Mouse (Mus musculus) R1 (cell line): ENCODE measurements around the gene Cbx8.

Experiments
- DNase-seq: peaks from one replicate; pipeline ENCODE4 v3.0.0-alpha.2; 2018; ENCODE audit warnings: low read depth, low spot score

Gene Cbx8

DNA sequence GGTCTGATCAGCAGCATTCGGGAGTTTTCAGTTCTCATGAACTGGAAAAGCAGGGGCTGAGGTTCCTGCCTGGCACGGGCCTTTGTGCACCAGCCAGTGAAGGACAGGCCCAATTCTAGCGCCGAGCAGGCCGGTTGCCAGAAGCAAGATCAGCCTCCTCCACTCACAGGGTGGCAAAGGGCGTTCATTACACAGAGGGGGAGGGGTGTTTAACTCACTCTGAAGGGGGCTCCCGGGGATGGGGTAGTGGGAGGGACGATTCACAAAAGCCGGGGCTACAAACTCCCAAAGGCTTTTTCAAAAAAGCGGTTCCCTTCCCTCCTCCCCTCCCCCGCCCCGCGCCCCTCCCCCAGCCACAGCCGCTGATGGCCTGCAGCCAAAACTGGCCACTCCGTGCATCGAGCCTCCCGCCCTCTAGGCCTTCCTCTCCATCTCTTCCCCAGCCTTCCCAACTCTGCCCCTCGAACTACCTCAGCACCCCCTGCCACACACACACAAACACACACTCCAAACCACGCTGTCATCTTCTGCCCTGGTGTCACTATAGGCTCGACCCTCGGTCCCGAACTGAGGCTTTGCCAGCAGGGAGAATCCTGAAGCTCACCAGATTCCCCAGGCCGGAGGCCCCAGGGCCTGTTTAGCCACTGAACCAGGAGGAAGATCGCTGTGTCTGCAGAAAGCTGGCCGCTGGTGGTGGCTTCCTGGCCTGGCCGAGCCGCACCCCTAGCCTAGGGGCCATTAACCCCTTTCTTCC is 38.1 kb upstream of the Cbx8 start:
- DNase-seq = no peak

- DNase-seq = no peak
Measured at GRCm38 (mm10) chr11:119077755-119078154, 37.0 kb upstream of the Cbx8 start.

DNA sequence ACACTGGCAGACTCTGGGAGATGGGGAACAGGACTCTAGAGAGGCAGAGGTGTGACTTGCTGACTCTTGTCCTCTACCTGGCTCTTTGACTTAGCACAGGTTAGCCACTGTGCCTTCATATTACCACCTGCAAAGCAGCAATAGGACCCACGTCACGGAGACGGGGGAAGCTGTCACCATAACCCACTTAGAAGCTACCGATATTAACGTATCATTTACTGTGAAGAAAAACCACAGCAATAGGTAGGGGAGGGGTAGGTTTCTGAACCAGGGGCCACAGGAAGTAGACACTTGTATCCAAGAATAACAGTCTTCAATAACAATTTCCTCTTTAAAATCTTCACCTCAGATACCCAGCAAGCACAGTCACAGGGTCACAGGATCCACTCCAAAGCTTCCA is 35.0 kb upstream of the Cbx8 start:
- no peak for DNase-seq

DNA sequence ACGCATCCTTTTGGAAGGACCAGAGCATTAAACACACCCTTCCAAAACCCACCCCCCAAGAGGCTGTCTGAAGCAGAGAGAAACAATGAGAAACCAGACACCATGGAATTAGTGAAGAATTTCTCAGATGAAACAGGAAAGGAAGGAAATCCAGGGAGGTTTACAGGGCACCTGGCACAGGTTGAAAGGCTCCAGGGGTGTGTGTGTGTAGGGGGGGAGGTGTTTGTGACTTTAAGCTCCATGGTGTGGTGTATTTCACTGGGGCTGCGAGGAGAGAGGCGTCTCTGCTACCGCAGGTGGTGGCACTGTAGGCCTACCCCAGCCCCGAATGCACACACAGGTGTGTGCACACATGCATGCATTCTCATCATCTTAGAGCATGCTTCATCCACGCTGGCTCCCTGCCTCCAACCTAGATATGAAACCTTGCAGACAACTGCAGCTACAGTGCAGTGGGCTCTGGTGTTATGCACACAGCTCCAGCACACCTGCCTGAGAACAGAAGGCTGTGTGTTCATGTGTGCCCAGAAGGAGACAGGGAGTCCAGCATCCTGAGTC is 33.2 kb upstream of the Cbx8 start:
- no peak for DNase-seq

DNA sequence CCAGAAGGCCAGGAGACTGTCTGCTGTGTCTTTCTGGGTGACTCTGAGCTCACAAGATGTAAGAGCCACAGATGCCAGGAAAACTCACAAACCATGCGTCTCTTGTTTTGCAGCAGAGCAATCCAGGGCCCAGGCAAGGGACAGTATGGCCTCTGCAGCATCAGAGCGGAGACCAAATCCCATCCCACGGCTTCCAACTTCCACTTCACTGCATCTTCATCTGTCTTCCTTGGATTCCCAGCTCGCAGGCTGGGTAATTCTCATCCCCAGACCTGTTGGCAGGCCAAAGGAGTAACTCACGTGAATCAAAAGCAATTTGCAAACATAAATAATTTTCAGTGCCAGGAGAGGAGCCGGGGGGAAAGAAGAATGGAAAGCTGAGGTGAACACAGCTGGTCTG is 32.2 kb upstream of the Cbx8 start:
- DNase-seq = no peak

DNA sequence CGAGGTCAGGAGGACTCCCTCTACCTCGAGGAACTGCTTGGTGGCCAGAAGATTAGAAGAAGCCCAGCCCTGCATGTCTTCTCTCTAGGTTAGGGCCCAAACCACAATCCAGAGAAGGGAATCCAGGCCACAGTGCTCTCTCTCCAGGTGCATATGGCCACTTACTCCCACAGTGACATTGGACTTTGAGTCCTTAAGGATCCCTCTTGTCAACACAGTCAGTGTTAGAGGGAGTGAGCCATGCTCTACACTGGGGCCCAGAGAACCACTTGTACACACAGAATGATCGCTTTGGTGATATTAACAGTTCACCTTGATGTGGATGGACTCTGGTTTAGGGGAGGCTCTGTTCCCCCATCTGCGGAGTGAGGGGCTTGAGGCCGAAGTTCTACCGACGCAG is 31.5 kb upstream of the Cbx8 start:
- DNase-seq = no peak

GRCm38 (mm10) chr11:119066841-119067240 is 26.1 kb upstream of the Cbx8 start:
- no peak for DNase-seq

GRCm38 (mm10) chr11:119059256-119059655 is 18.5 kb upstream of the Cbx8 start:
- no peak for DNase-seq

GRCm38 (mm10) chr11:119058041-119058995 is 17.5 kb upstream of the Cbx8 start:
- DNase-seq = peak; percentile 13

DNA sequence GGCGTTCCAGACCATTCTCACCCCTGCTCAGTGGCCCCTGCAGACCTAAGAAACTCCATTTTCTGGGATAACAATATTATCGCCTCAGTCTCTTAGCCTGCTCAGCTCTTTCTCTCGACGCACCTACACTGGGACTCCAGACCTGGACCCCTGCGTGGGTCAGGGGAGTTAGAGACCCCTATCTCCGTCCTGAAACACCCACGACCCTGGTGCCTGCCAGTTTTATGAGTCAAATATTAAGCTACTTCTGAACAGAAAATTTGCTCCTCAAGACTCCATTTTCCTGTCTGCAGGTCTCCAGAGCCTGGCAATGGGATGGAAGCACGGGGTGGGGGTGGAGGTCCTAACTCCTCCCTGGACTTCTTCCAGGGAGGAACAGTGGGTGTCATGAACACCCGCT is 16.5 kb upstream of the Cbx8 start:
- DNase-seq = peak; percentile 28

DNA sequence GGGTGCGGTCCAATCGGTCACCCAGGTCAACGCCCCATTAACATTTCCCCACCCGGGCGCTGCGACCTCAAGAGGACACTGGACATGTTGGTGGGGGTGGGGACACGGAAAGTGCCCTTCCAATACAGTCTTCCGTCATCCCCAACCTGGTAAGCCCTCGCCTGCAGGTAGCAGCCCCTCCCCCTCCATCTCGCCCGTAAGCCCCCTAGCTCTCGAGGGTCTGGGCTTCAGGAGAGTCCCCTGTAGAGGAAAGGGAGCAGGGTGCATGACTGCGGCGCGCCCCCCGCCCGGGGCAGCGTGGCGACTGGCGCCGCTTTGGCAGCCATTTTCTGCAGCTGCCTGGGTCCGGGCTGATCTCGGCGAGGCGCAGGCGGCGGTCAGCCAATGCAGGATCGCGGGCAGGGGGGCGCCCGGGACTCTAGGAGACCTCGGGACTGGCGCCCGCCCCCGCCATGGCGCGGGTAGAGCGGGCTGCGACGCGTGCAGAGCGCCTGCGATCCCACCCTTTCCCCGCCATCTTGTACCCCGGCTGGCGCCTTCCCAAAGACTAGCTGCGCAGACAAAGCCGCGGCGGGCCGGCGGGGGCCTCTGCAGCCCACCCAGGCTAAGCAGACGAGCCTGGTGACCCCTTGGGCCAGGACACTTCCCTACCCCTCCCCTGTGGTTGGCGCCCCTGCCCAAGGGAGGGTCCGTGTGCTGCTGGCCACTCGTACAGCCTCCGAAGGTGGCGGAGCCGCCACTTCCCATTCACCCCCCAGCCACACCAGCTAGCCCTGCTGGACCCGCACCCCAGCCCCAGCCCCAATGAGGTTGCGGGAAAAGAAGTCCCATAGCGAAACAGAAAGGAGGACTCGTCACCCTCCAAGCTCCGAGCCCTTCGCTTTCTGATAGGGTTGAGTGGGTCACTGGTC is 15.8 kb upstream of the Cbx8 start:
- peak; percentile 36 for DNase-seq

GRCm38 (mm10) chr11:119055571-119056131 is 14.9 kb upstream of the Cbx8 start:
- DNase-seq = no peak

- peak; percentile 43 for DNase-seq
Measured at GRCm38 (mm10) chr11:119054351-119055345, 13.9 kb upstream of the Cbx8 start.

- no peak for DNase-seq
Measured at GRCm38 (mm10) chr11:119053738-119054350, 13.1 kb upstream of the Cbx8 start.

DNA sequence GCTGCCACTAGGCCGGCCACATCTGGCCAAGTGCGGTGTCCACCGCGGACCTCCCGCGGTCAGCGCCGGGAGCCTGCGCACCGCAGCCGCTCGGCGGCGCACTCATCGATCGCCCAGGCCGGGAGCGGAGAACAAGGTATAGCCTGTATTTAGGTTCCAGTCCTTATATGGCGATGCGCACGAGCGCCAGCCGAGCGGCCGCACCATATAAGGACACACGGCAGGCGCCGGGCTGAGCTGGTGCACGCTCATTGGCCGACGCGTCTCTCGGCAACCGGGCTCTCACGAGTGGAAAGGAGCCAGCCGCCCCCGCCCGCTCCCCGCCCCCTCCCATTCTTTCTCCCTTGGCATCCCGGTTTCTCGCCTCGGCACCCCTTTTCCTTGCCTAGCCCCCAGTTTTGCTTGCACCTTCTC is 12.5 kb upstream of the Cbx8 start:
- DNase-seq = peak; percentile 96

DNA sequence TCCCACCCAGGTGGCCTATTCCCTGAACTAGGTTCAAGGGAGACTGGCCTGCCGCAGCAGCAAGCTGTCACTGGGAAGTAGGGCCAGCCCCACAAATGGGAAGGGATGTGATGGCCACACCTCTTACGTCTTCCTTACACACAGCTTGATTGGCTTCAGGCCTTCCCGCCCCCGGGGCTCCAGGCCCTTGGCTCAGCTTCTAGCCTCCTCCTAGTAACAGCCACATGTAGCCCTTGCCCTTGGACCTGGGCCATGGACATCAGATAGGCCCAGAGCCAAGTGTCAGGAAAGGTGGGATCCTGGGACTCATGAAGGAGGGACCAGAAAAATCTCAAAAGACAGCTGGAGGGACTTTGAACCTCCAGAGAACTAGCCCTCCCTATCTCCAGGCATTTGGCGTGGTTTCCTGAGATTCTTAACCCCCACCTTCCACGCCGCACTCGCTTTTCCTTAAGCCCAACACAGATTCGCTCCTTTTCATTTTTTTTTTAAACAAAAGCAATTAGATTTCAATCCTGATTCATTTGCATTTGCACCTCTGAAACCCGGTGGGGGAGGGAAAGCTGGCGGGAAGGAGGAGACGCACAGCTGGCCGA is 12.0 kb upstream of the Cbx8 start:
- DNase-seq = peak; percentile 89

GRCm38 (mm10) chr11:119051927-119052660 is 11.3 kb upstream of the Cbx8 start:
- DNase-seq = peak; percentile 11

GRCm38 (mm10) chr11:119051426-119051825 is 10.7 kb upstream of the Cbx8 start:
- DNase-seq = no peak
